Comparison of ENCODE assay signal across 8 mouse cellular contexts in the genomic region with DNA sequence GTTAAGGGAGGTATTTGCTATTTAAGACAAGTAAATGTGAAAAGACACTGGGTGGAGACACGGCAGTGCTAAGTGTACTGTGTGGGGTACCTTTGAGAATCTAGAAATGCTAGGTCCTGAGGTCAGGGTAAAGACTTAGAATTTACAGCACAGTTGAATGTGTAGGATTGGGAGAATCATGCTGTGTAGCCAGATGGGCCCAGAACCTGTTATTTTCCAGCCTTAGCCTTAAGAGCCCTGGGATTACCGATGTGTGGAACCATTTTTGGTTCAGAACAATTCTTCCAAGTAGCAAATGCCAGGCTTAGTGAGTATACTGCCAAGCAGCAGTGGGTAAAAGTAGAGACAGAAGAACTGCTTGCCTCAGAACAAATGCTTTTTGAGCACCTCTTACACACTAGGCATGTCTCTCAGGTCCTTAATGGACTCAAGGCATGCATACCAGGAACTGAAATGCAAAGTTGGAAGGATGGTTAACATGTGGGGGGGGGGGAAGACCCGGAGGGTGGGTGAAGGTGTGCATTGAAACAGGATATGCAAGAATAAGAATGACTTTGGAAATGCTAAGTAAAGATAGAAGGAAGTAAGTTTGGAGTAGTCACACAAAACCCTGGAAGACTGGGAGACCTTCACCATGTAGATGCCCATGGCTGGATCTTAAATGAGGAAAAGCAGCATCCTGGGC. TPM values are rescaled to one million over a fixed set of nuclear protein-coding genes. Genes with fewer than 3 reads are reported as not detected.
DNase-seq lines count a peak whose midpoint lies in the region; ATAC-seq and TF ChIP-seq lines count a peak whose summit lies in the region.

No protein-coding gene starts in this region.

- WGBS in kidney, postnatal 0 days: 67% methylated on average over 3 of the region's 3 CpGs
- WGBS in embryonic facial prominence, embryonic 10.5 days: 85% methylated on average over 3 of the region's 3 CpGs
- 75% methylated on average over 3 of the region's 3 CpGs for WGBS in intestine, embryonic 15.5 days
- WGBS in neural tube, embryonic 12.5 days: 79% methylated on average over 3 of the region's 3 CpGs

- H3K4me3 ChIP-seq in kidney, postnatal 0 days (replicated peaks; ENCODE audit: low read depth, low read length): peak overlapping the region; percentile 82
- H3K4me3 ChIP-seq in embryonic facial prominence, embryonic 10.5 days: peak overlapping the region; percentile 86
- H3K4me3 ChIP-seq in intestine, embryonic 15.5 days (replicated peaks): peak overlapping the region; percentile 70
- H3K4me3 ChIP-seq in neural tube, embryonic 12.5 days: peak overlapping the region; percentile 89

- peaks cover 29% of the 10 kb centered on the region for H3K36me3 ChIP-seq in kidney, postnatal 0 days (ENCODE audit: insufficient read depth, low read length)
- H3K36me3 ChIP-seq in embryonic facial prominence, embryonic 10.5 days (replicated peaks): peaks cover 66% of the 10 kb centered on the region
- H3K36me3 ChIP-seq in intestine, embryonic 15.5 days: peaks cover 34% of the 10 kb centered on the region
- peaks cover 41% of the 10 kb centered on the region for H3K36me3 ChIP-seq in neural tube, embryonic 12.5 days

- no peak overlapping the region for H3K27ac ChIP-seq in kidney, postnatal 0 days
- peak overlapping the region; percentile 94 for H3K27ac ChIP-seq in embryonic facial prominence, embryonic 10.5 days (replicated peaks)
- no peak overlapping the region for H3K27ac ChIP-seq in intestine, embryonic 15.5 days
- H3K27ac ChIP-seq in neural tube, embryonic 12.5 days: no peak overlapping the region

- H3K4me2 ChIP-seq in kidney, postnatal 0 days (ENCODE audit: low read length): peak overlapping the region; percentile 88
- peak overlapping the region; percentile 86 for H3K4me2 ChIP-seq in intestine, embryonic 15.5 days (replicated peaks)
- H3K4me2 ChIP-seq in neural tube, embryonic 12.5 days (replicated peaks): peak overlapping the region; percentile 90

- H3K9me3 ChIP-seq in kidney, postnatal 0 days (replicated peaks; ENCODE audit: low read length): no peaks in the 10 kb centered on the region
- no peaks in the 10 kb centered on the region for H3K9me3 ChIP-seq in embryonic facial prominence, embryonic 10.5 days
- no peaks in the 10 kb centered on the region for H3K9me3 ChIP-seq in intestine, embryonic 15.5 days
- no peaks in the 10 kb centered on the region for H3K9me3 ChIP-seq in neural tube, embryonic 12.5 days

- H3K4me1 ChIP-seq in kidney, postnatal 0 days (replicated peaks; ENCODE audit: insufficient read depth, low read length): peaks cover 11% of the 10 kb centered on the region; the same call in 1 of the 2 replicates
- peaks cover 22% of the 10 kb centered on the region for H3K4me1 ChIP-seq in embryonic facial prominence, embryonic 10.5 days
- H3K4me1 ChIP-seq in intestine, embryonic 15.5 days (replicated peaks): peaks cover 12% of the 10 kb centered on the region
- H3K4me1 ChIP-seq in neural tube, embryonic 12.5 days: peaks cover 21% of the 10 kb centered on the region

- no peaks in the 10 kb centered on the region for H3K27me3 ChIP-seq in kidney, postnatal 0 days (ENCODE audit: insufficient read depth, low read length)
- H3K27me3 ChIP-seq in embryonic facial prominence, embryonic 10.5 days (replicated peaks; ENCODE audit: low read depth, poor library complexity, severe bottlenecking): no peaks in the 10 kb centered on the region
- no peaks in the 10 kb centered on the region for H3K27me3 ChIP-seq in intestine, embryonic 15.5 days (replicated peaks)
- H3K27me3 ChIP-seq in neural tube, embryonic 12.5 days (replicated peaks): no peaks in the 10 kb centered on the region

- no peak for TF ChIP-seq CTCF in kidney, postnatal 0 days (IDR thresholded peaks at IDR 0.05; ENCODE audit: low read depth)

- no peak for DNase-seq in kidney, postnatal 0 days (ENCODE audit: low spot score)
- DNase-seq in kidney, postnatal 4 days: no peak
- DNase-seq in embryonic facial prominence, embryonic 10.5 days (ENCODE audit: low spot score): no peak
- DNase-seq in right cerebral cortex, adult 2 months (ENCODE audit: low spot score in 2 of 2): no peak
- no peak for DNase-seq in MN1 (ENCODE audit: low spot score)

- ATAC-seq in kidney, postnatal 0 days (replicated peaks; ENCODE audit: low FRiP score, low read depth): no peak
- ATAC-seq in intestine, embryonic 15.5 days: no peak
- no peak for ATAC-seq in neural tube, embryonic 12.5 days (ENCODE audit: low FRiP score, low read depth)
- ATAC-seq in granulocyte monocyte progenitor cell, adult 5-6 weeks (replicated peaks; ENCODE audit: poor library complexity, severe bottlenecking): no peak

- peak overlapping the region; percentile 93; the same call in 1 of the 2 replicates for H3K9ac ChIP-seq in kidney, postnatal 0 days (ENCODE audit: low read depth, low read length)
- H3K9ac ChIP-seq in intestine, embryonic 15.5 days: peak overlapping the region; percentile 89; the same call in 1 of the 2 replicates
- no peak overlapping the region for H3K9ac ChIP-seq in neural tube, embryonic 12.5 days

RNA-seq across cellular contexts. Expression of a gene that starts 1.3 kb away (rescaled TPM):
- polyA plus RNA-seq in kidney, postnatal 0 days (2015; fragmentation: Nextera tagmentation; extraction: Ambion mirVana): 173 and 191 TPM in 2 replicates
- polyA plus RNA-seq in embryonic facial prominence, embryonic 10.5 days (2016; fragmentation: Nextera tagmentation; extraction: Ambion mirVana): 175 and 178 TPM in 2 replicates
- polyA plus RNA-seq in intestine, embryonic 15.5 days (2015; fragmentation: Nextera tagmentation; extraction: Ambion mirVana): 147 and 149 TPM in 2 replicates
- 184 and 186 TPM in 2 replicates for polyA plus RNA-seq in neural tube, embryonic 12.5 days (2016; fragmentation: Nextera tagmentation; extraction: Ambion mirVana)
- 61.3 and 68.8 TPM in 2 replicates for total RNA-seq in granulocyte monocyte progenitor cell, adult 5-6 weeks (2014; fragmentation: Nextera tagmentation)
- total RNA-seq in granulocyte monocyte progenitor cell, adult 5-6 weeks (2017): 64.5 and 85.8 TPM in 2 replicates

RNA-seq across cellular contexts. Expression of a gene that starts 1.3 kb away (rescaled TPM):
- 56.0 and 58.9 TPM in 2 replicates for polyA plus RNA-seq in kidney, postnatal 0 days (2015; fragmentation: Nextera tagmentation; extraction: Ambion mirVana)
- 75.9 and 76.0 TPM in 2 replicates for polyA plus RNA-seq in embryonic facial prominence, embryonic 10.5 days (2016; fragmentation: Nextera tagmentation; extraction: Ambion mirVana)
- 54.1 and 56.9 TPM in 2 replicates for polyA plus RNA-seq in intestine, embryonic 15.5 days (2015; fragmentation: Nextera tagmentation; extraction: Ambion mirVana)
- 88.4 and 93.1 TPM in 2 replicates for polyA plus RNA-seq in neural tube, embryonic 12.5 days (2016; fragmentation: Nextera tagmentation; extraction: Ambion mirVana)
- total RNA-seq in granulocyte monocyte progenitor cell, adult 5-6 weeks (2014; fragmentation: Nextera tagmentation): 21.9 and 36.8 TPM in 2 replicates
- total RNA-seq in granulocyte monocyte progenitor cell, adult 5-6 weeks (2017): 25.5 and 29.9 TPM in 2 replicates

RNA-seq across cellular contexts. Expression of a gene that starts 10.0 kb away (rescaled TPM):
- polyA plus RNA-seq in kidney, postnatal 0 days (2015; fragmentation: Nextera tagmentation; extraction: Ambion mirVana): not detected in 2 replicates
- polyA plus RNA-seq in embryonic facial prominence, embryonic 10.5 days (2016; fragmentation: Nextera tagmentation; extraction: Ambion mirVana): not detected in 2 replicates
- polyA plus RNA-seq in intestine, embryonic 15.5 days (2015; fragmentation: Nextera tagmentation; extraction: Ambion mirVana): not detected in 2 replicates
- not detected in 2 replicates for polyA plus RNA-seq in neural tube, embryonic 12.5 days (2016; fragmentation: Nextera tagmentation; extraction: Ambion mirVana)
- not detected in 2 replicates for total RNA-seq in granulocyte monocyte progenitor cell, adult 5-6 weeks (2014; fragmentation: Nextera tagmentation)
- total RNA-seq in granulocyte monocyte progenitor cell, adult 5-6 weeks (2017): not detected in 2 replicates

RNA-seq across cellular contexts. Expression of a gene that starts 14.4 kb away (rescaled TPM):
- polyA plus RNA-seq in kidney, postnatal 0 days (2015; fragmentation: Nextera tagmentation; extraction: Ambion mirVana): 0.70 and 1.7 TPM in 2 replicates
- 16.3 and 16.7 TPM in 2 replicates for polyA plus RNA-seq in embryonic facial prominence, embryonic 10.5 days (2016; fragmentation: Nextera tagmentation; extraction: Ambion mirVana)
- 22.4 and 34.2 TPM in 2 replicates for polyA plus RNA-seq in intestine, embryonic 15.5 days (2015; fragmentation: Nextera tagmentation; extraction: Ambion mirVana)
- polyA plus RNA-seq in neural tube, embryonic 12.5 days (2016; fragmentation: Nextera tagmentation; extraction: Ambion mirVana): 109 and 116 TPM in 2 replicates
- total RNA-seq in granulocyte monocyte progenitor cell, adult 5-6 weeks (2014; fragmentation: Nextera tagmentation): not detected in 2 replicates
- total RNA-seq in granulocyte monocyte progenitor cell, adult 5-6 weeks (2017): not detected in 2 replicates

RNA-seq across cellular contexts. Expression of a gene that starts 15.7 kb away (rescaled TPM):
- polyA plus RNA-seq in kidney, postnatal 0 days (2015; fragmentation: Nextera tagmentation; extraction: Ambion mirVana): 0.55 and 1.1 TPM in 2 replicates
- polyA plus RNA-seq in embryonic facial prominence, embryonic 10.5 days (2016; fragmentation: Nextera tagmentation; extraction: Ambion mirVana): 5.0 and 6.0 TPM in 2 replicates
- 2.1 and 2.7 TPM in 2 replicates for polyA plus RNA-seq in intestine, embryonic 15.5 days (2015; fragmentation: Nextera tagmentation; extraction: Ambion mirVana)
- polyA plus RNA-seq in neural tube, embryonic 12.5 days (2016; fragmentation: Nextera tagmentation; extraction: Ambion mirVana): 35.0 and 37.0 TPM in 2 replicates
- total RNA-seq in granulocyte monocyte progenitor cell, adult 5-6 weeks (2014; fragmentation: Nextera tagmentation): not detected in 2 replicates
- total RNA-seq in granulocyte monocyte progenitor cell, adult 5-6 weeks (2017): not detected in 2 replicates
